Mouse (Mus musculus) cerebellum, adult 8-10 months (tissue): Measurements from ENCODE around the gene Iscu.

Experiments used
- DNase-seq: peaks from one replicate; pipeline ENCODE4 v3.0.0; 2022

Iscu gene

GRCm38 (mm10) chr5:113818572-113818971 lies 46.0 kb downstream of the Iscu start:
- DNase-seq = no peak

- DNase-seq = no peak
Measured at GRCm38 (mm10) chr5:113824228-113824627, 51.7 kb downstream of the Iscu start.

GRCm38 (mm10) chr5:113825558-113825957 lies 53.0 kb downstream of the Iscu start:
- DNase-seq = no peak

- DNase-seq = no peak
Measured at GRCm38 (mm10) chr5:113826619-113827018, 54.1 kb downstream of the Iscu start.
